Mouse (Mus musculus): Measurements from ENCODE around the gene Galnt12. TPM values are rescaled to one million over a fixed set of nuclear protein-coding genes. Genes with fewer than 3 reads are reported as not detected.
A peak's percentile ranks its signal among the peaks of the same experiment; 100 is the strongest.

The Galnt12 gene
- polyA plus RNA-seq, 1 experiment from 2014 or later: 57.9 TPM

DNA sequence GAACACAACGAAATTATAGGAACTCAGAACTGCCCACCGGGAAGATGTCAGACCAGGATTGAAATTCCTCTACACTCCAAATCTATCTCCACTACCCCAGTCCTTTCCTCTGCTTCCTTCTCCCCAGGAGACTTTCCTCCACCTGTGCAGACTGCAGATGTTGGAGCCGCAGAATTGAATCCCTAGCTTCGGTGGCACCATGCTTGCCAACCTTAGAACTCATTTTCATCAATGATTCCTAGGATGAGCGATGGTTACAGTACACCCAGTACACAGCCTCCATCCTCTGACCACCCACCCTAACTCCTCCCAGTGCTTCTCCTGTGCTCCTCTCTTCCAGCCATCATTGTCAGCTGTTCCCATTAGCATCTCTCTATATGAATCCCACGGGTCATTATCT is 53.6 kb downstream of the Galnt12 start:
- no peaks in the 10 kb centered on the region for H3K36me3 ChIP-seq (ENCODE audit: control insufficient read depth, insufficient read depth, low read length)
- no peak overlapping the region for H3K9ac ChIP-seq (ENCODE audit: low read length)
- H3K4me1 ChIP-seq (replicated peaks; ENCODE audit: control insufficient read depth, insufficient read depth): no peaks in the 10 kb centered on the region
- H3K27me3 ChIP-seq (ENCODE audit: control insufficient read depth, insufficient read depth, low read length): no peaks in the 10 kb centered on the region
- no peak for DNase-seq (ENCODE audit: low spot score)
- no peaks in the 10 kb centered on the region for H3K9me3 ChIP-seq (ENCODE audit: control insufficient read depth, low read length)
- no peak overlapping the region for H3K4me3 ChIP-seq (ENCODE audit: low read depth, low read length)
- 87% methylated on average over 6 of the region's 6 CpGs for WGBS
- H3K4me2 ChIP-seq (replicated peaks; ENCODE audit: low read depth): no peak overlapping the region
- TF ChIP-seq EP300 (optimal IDR thresholded peaks at IDR 0.05): no peak
- TF ChIP-seq CTCF (IDR thresholded peaks at IDR 0.05; ENCODE audit: low read depth): no peak
- ATAC-seq (ENCODE audit: low FRiP score, low TSS enrichment): no peak
- H3K27ac ChIP-seq (replicated peaks): no peak overlapping the region

GRCm38 (mm10) chr4:47146561-47146960 is 54.9 kb downstream of the Galnt12 start:
- Histone ChIP-seq H3K4me3 (ENCODE audit: low read depth, low read length) (no peak overlapping the region), H3K4me2 (replicated peaks; ENCODE audit: low read depth) (no peak overlapping the region), H3K27me3 (ENCODE audit: control insufficient read depth, insufficient read depth, low read length) (no peaks in the 10 kb centered on the region), H3K27ac (replicated peaks) (no peak overlapping the region), H3K4me1 (replicated peaks; ENCODE audit: control insufficient read depth, insufficient read depth) (no peaks in the 10 kb centered on the region), H3K36me3 (ENCODE audit: control insufficient read depth, insufficient read depth, low read length) (no peaks in the 10 kb centered on the region), H3K9ac (ENCODE audit: low read length) (no peak overlapping the region), H3K9me3 (ENCODE audit: control insufficient read depth, low read length) (no peaks in the 10 kb centered on the region)
- no peak for TF ChIP-seq EP300 (optimal IDR thresholded peaks at IDR 0.05)
- no peak for TF ChIP-seq CTCF (IDR thresholded peaks at IDR 0.05; ENCODE audit: low read depth)
- WGBS: 79% methylated on average over 4 of the region's 4 CpGs
- DNase-seq (ENCODE audit: low spot score) (no peak), ATAC-seq (ENCODE audit: low FRiP score, low TSS enrichment) (no peak)

DNA sequence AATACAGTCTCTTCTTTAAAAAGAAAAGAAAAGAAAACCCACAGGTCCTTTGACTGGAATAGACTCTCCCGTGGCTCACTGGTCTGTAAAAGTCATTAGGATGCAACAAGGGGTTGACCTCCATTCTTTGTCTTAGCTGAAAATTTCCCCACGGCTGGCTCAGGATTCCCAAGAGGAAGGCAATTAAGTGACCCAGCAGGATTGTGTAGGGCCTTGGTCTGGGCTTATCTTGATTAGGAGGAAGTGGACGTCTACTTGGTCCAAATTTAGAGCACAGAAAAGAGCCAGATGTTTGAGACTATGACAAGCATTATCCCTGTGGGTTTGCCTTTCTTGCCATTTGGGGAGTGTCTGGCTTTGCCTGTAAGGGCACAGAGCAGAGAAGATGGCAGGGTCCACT is 58.3 kb downstream of the Galnt12 start:
- Histone ChIP-seq H3K27me3 (ENCODE audit: control insufficient read depth, insufficient read depth, low read length) (no peaks in the 10 kb centered on the region), H3K27ac (replicated peaks) (no peak overlapping the region), H3K4me1 (replicated peaks; ENCODE audit: control insufficient read depth, insufficient read depth) (0 out of 2 replicates have a peak, but pooled peaks cover 2% of the 10 kb centered on the region), H3K9me3 (ENCODE audit: control insufficient read depth, low read length) (no peaks in the 10 kb centered on the region), H3K4me2 (replicated peaks; ENCODE audit: low read depth) (no peak overlapping the region), H3K4me3 (ENCODE audit: low read depth, low read length) (no peak overlapping the region), H3K36me3 (ENCODE audit: control insufficient read depth, insufficient read depth, low read length) (no peaks in the 10 kb centered on the region), H3K9ac (ENCODE audit: low read length) (no peak overlapping the region)
- TF ChIP-seq CTCF (IDR thresholded peaks at IDR 0.05; ENCODE audit: low read depth) (no peak), EP300 (optimal IDR thresholded peaks at IDR 0.05) (no peak)
- DNase-seq (ENCODE audit: low spot score) (no peak), ATAC-seq (ENCODE audit: low FRiP score, low TSS enrichment) (no peak)
- 50% methylated on average over 3 of the region's 3 CpGs for WGBS

DNA sequence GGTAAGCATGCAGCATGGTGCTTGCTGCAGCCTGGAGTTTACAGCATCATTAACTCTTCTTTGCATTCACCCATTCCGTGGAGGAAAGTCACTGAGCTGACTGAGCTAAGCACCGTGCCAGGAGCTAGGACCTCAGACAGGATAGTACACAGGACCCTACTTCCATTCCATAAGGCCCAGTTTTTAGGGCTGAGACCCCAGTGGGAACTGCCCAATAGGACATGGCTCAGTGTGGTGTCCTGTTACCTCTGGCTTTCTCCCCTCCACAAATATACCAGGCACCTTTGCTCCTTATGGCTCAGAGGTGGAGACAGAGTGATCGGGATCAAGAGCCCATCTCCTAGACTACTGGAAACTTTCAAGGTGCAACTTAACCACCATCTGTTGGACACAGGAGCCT is 59.1 kb downstream of the Galnt12 start:
- no peak for ATAC-seq (ENCODE audit: low FRiP score, low TSS enrichment)
- H3K27ac ChIP-seq (replicated peaks): peak overlapping the region; percentile 56; the same call in 1 of the 2 replicates

GRCm38 (mm10) chr4:47151553-47152183 is 60.0 kb downstream of the Galnt12 start:
- no peaks in the 10 kb centered on the region for H3K27me3 ChIP-seq (ENCODE audit: control insufficient read depth, insufficient read depth, low read length)
- ATAC-seq (ENCODE audit: low FRiP score, low TSS enrichment) (peak; percentile 97), DNase-seq (ENCODE audit: low spot score) (peak; percentile 61)
- H3K4me2 ChIP-seq (replicated peaks; ENCODE audit: low read depth): no peak overlapping the region
- H3K4me3 ChIP-seq (ENCODE audit: low read depth, low read length): no peak overlapping the region
- 33% methylated on average over 8 of the region's 8 CpGs for WGBS
- TF ChIP-seq CTCF (IDR thresholded peaks at IDR 0.05; ENCODE audit: low read depth): no peak
- no peak for TF ChIP-seq EP300 (optimal IDR thresholded peaks at IDR 0.05)
- no peaks in the 10 kb centered on the region for H3K36me3 ChIP-seq (ENCODE audit: control insufficient read depth, insufficient read depth, low read length)
- H3K9ac ChIP-seq (ENCODE audit: low read length): no peak overlapping the region
- H3K27ac ChIP-seq (replicated peaks): peak overlapping the region; percentile 58
- no peaks in the 10 kb centered on the region for H3K9me3 ChIP-seq (ENCODE audit: control insufficient read depth, low read length)
- H3K4me1 ChIP-seq (replicated peaks; ENCODE audit: control insufficient read depth, insufficient read depth): 0 out of 2 replicates have a peak, but pooled peaks cover 2% of the 10 kb centered on the region

More for the DNA sequence above, 59.1 kb downstream of the Galnt12 start:
- TF ChIP-seq EP300 (optimal IDR thresholded peaks at IDR 0.05): no peak
- TF ChIP-seq CTCF (IDR thresholded peaks at IDR 0.05; ENCODE audit: low read depth): no peak
- 0 out of 2 replicates have a peak, but pooled peaks cover 2% of the 10 kb centered on the region for H3K4me1 ChIP-seq (replicated peaks; ENCODE audit: control insufficient read depth, insufficient read depth)
- 91% methylated on average over 3 of the region's 3 CpGs for WGBS
- no peaks in the 10 kb centered on the region for H3K9me3 ChIP-seq (ENCODE audit: control insufficient read depth, low read length)
- H3K9ac ChIP-seq (ENCODE audit: low read length): no peak overlapping the region
- H3K4me3 ChIP-seq (ENCODE audit: low read depth, low read length): no peak overlapping the region
- no peaks in the 10 kb centered on the region for H3K36me3 ChIP-seq (ENCODE audit: control insufficient read depth, insufficient read depth, low read length)
- no peak overlapping the region for H3K4me2 ChIP-seq (replicated peaks; ENCODE audit: low read depth)
- no peak for DNase-seq (ENCODE audit: low spot score)
- H3K27me3 ChIP-seq (ENCODE audit: control insufficient read depth, insufficient read depth, low read length): no peaks in the 10 kb centered on the region

- Histone ChIP-seq H3K4me1 (replicated peaks; ENCODE audit: control insufficient read depth, insufficient read depth) (no peaks in the 10 kb centered on the region), H3K9ac (ENCODE audit: low read length) (no peak overlapping the region), H3K9me3 (ENCODE audit: control insufficient read depth, low read length) (no peaks in the 10 kb centered on the region), H3K27ac (replicated peaks) (no peak overlapping the region), H3K36me3 (ENCODE audit: control insufficient read depth, insufficient read depth, low read length) (no peaks in the 10 kb centered on the region), H3K27me3 (ENCODE audit: control insufficient read depth, insufficient read depth, low read length) (no peaks in the 10 kb centered on the region), H3K4me2 (replicated peaks; ENCODE audit: low read depth) (no peak overlapping the region), H3K4me3 (ENCODE audit: low read depth, low read length) (no peak overlapping the region)
- 13% methylated on average over 3 of the region's 4 CpGs for WGBS
- DNase-seq (ENCODE audit: low spot score): no peak
- ATAC-seq (ENCODE audit: low FRiP score, low TSS enrichment): no peak
- TF ChIP-seq EP300 (optimal IDR thresholded peaks at IDR 0.05): no peak
- TF ChIP-seq CTCF (IDR thresholded peaks at IDR 0.05; ENCODE audit: low read depth): no peak
These were observed 69.5 kb downstream of the Galnt12 start for GRCm38 (mm10) chr4:47161103-47161755.

Data from stomach, postnatal 0 days (tissue).